Comparison of ENCODE assay signal across 24 mouse cellular contexts in the genomic region with DNA sequence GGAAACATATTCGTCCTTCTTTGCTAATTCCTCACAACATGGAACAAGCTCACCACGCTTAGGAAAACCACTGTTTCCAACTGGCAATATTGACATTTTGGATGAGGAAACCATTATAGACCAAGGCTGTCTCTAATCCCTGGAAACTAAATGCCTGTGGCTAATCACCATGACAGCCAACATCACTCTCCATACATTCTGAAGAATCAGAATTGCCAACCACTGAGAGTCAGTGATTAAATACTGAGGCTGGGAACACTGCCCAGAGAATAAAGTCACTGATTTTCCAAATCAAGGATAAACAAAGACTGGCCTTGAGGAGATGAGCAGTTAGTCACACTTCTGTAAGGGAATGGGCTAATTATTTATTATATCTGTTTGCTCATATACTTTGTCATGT.
DNase-seq lines count a peak whose midpoint lies in the region; ATAC-seq lines count a peak whose summit lies in the region.
"Had no signal": no experiment of that assay in that cellular context is flagged by ENCODE, and none has a peak within 500 bp of the region (broad histone marks: within the 10 kb centered on the region; RNA-seq: fewer than 3 reads in every experiment).

No protein-coding gene starts in this region.

- 66% methylated on average over 2 of the region's 2 CpGs for WGBS in embryonic facial prominence, embryonic 14.5 days
- 80% methylated on average over 2 of the region's 2 CpGs for WGBS in embryonic facial prominence, embryonic 10.5 days
- 52% methylated on average over 2 of the region's 2 CpGs for WGBS in neural tube, embryonic 14.5 days
- 55% methylated on average over 2 of the region's 2 CpGs for WGBS in neural tube, embryonic 15.5 days
- 50% methylated on average over 2 of the region's 2 CpGs for WGBS in hindbrain, embryonic 13.5 days

- no peak overlapping the region for H3K4me3 ChIP-seq in embryonic facial prominence, embryonic 14.5 days (ENCODE audit: low read depth, low read length)
- H3K4me3 ChIP-seq in embryonic facial prominence, embryonic 10.5 days: no peak overlapping the region
- H3K4me3 ChIP-seq in neural tube, embryonic 14.5 days (ENCODE audit: low read depth, low read length): no peak overlapping the region
- no peak overlapping the region for H3K4me3 ChIP-seq in neural tube, embryonic 15.5 days (replicated peaks)
- H3K4me3 ChIP-seq in hindbrain, embryonic 13.5 days: no peak overlapping the region
- H3K4me3 ChIP-seq: forebrain, embryonic 15.5 days; heart, adult 2 months; intestine, embryonic 15.5 days; kidney, embryonic 15.5 days; left cerebral cortex, adult 2 months; stomach, embryonic 15.5 days had no signal

- H3K36me3 ChIP-seq in embryonic facial prominence, embryonic 14.5 days (ENCODE audit: control insufficient read depth, insufficient read depth, low read length): no peaks in the 10 kb centered on the region
- H3K36me3 ChIP-seq in embryonic facial prominence, embryonic 10.5 days (replicated peaks): no peaks in the 10 kb centered on the region
- no peaks in the 10 kb centered on the region for H3K36me3 ChIP-seq in neural tube, embryonic 14.5 days (ENCODE audit: control insufficient read depth, insufficient read depth, low read length)
- no peaks in the 10 kb centered on the region for H3K36me3 ChIP-seq in neural tube, embryonic 15.5 days
- H3K36me3 ChIP-seq in hindbrain, embryonic 13.5 days: no peaks in the 10 kb centered on the region
- H3K36me3 ChIP-seq: forebrain, embryonic 15.5 days; intestine, embryonic 15.5 days; kidney, embryonic 15.5 days; stomach, embryonic 15.5 days had no signal

- no peaks in the 10 kb centered on the region for H3K9me3 ChIP-seq in embryonic facial prominence, embryonic 14.5 days (ENCODE audit: control insufficient read depth, low read length)
- H3K9me3 ChIP-seq in embryonic facial prominence, embryonic 10.5 days: no peaks in the 10 kb centered on the region
- H3K9me3 ChIP-seq in neural tube, embryonic 14.5 days (ENCODE audit: control insufficient read depth, low read length): no peaks in the 10 kb centered on the region
- no peaks in the 10 kb centered on the region for H3K9me3 ChIP-seq in neural tube, embryonic 15.5 days (replicated peaks)
- H3K9me3 ChIP-seq in hindbrain, embryonic 13.5 days: no peaks in the 10 kb centered on the region
- H3K9me3 ChIP-seq: forebrain, embryonic 15.5 days; intestine, embryonic 15.5 days; kidney, embryonic 15.5 days; stomach, embryonic 15.5 days had no signal

- no peak overlapping the region for H3K9ac ChIP-seq in embryonic facial prominence, embryonic 14.5 days (ENCODE audit: low read depth, low read length)
- H3K9ac ChIP-seq in neural tube, embryonic 14.5 days (replicated peaks; ENCODE audit: low read depth, low read length): no peak overlapping the region
- no peak overlapping the region for H3K9ac ChIP-seq in neural tube, embryonic 15.5 days (replicated peaks)
- no peak overlapping the region for H3K9ac ChIP-seq in hindbrain, embryonic 13.5 days
- H3K9ac ChIP-seq: forebrain, embryonic 15.5 days; intestine, embryonic 15.5 days; kidney, embryonic 15.5 days; liver, postnatal 0 days; stomach, embryonic 15.5 days had no signal

- H3K27me3 ChIP-seq in embryonic facial prominence, embryonic 14.5 days (replicated peaks; ENCODE audit: control insufficient read depth, insufficient read depth, low read length): no peaks in the 10 kb centered on the region
- no peaks in the 10 kb centered on the region for H3K27me3 ChIP-seq in embryonic facial prominence, embryonic 10.5 days (replicated peaks; ENCODE audit: low read depth, poor library complexity, severe bottlenecking)
- no peaks in the 10 kb centered on the region for H3K27me3 ChIP-seq in neural tube, embryonic 14.5 days (ENCODE audit: control insufficient read depth, insufficient read depth, low read length)
- H3K27me3 ChIP-seq in neural tube, embryonic 15.5 days (replicated peaks): no peaks in the 10 kb centered on the region
- no peaks in the 10 kb centered on the region for H3K27me3 ChIP-seq in hindbrain, embryonic 13.5 days
- H3K27me3 ChIP-seq: forebrain, embryonic 15.5 days; intestine, embryonic 15.5 days; kidney, embryonic 15.5 days; stomach, embryonic 15.5 days had no signal

- no peaks in the 10 kb centered on the region for H3K4me1 ChIP-seq in embryonic facial prominence, embryonic 14.5 days (ENCODE audit: control insufficient read depth, insufficient read depth, low read length)
- no peaks in the 10 kb centered on the region for H3K4me1 ChIP-seq in embryonic facial prominence, embryonic 10.5 days
- H3K4me1 ChIP-seq in neural tube, embryonic 14.5 days (ENCODE audit: control insufficient read depth, insufficient read depth, low read length): no peaks in the 10 kb centered on the region
- no peaks in the 10 kb centered on the region for H3K4me1 ChIP-seq in neural tube, embryonic 15.5 days
- H3K4me1 ChIP-seq in hindbrain, embryonic 13.5 days (replicated peaks): no peaks in the 10 kb centered on the region
- H3K4me1 ChIP-seq: forebrain, embryonic 15.5 days; intestine, embryonic 15.5 days; kidney, embryonic 15.5 days; stomach, embryonic 15.5 days had no signal

- H3K4me2 ChIP-seq in embryonic facial prominence, embryonic 14.5 days (ENCODE audit: low read depth, low read length): no peak overlapping the region
- H3K4me2 ChIP-seq in neural tube, embryonic 14.5 days (ENCODE audit: low read depth, low read length): no peak overlapping the region
- no peak overlapping the region for H3K4me2 ChIP-seq in neural tube, embryonic 15.5 days
- H3K4me2 ChIP-seq in hindbrain, embryonic 13.5 days: no peak overlapping the region
- H3K4me2 ChIP-seq: forebrain, embryonic 15.5 days; intestine, embryonic 15.5 days; kidney, embryonic 15.5 days; stomach, embryonic 15.5 days had no signal

- no peak for ATAC-seq in embryonic facial prominence, embryonic 14.5 days (ENCODE audit: low read depth)
- ATAC-seq in neural tube, embryonic 14.5 days (ENCODE audit: low read depth): peak; percentile 51
- ATAC-seq in neural tube, embryonic 15.5 days (ENCODE audit: low FRiP score): no peak; the same call in 1 of the 2 replicates
- ATAC-seq in hindbrain, embryonic 13.5 days (ENCODE audit: low FRiP score): peak; percentile 79; the same call in 1 of the 2 replicates
- no peak for ATAC-seq in megakaryocyte-erythroid progenitor cell, adult 5-6 weeks (replicated peaks; ENCODE audit: low FRiP score, low TSS enrichment, poor library complexity, severe bottlenecking)
- ATAC-seq: forebrain, embryonic 15.5 days; intestine, embryonic 15.5 days; liver, postnatal 0 days had no signal

- H3K27ac ChIP-seq in embryonic facial prominence, embryonic 14.5 days (replicated peaks; ENCODE audit: low read depth, low read length): no peak overlapping the region
- no peak overlapping the region for H3K27ac ChIP-seq in embryonic facial prominence, embryonic 10.5 days (replicated peaks)
- no peak overlapping the region for H3K27ac ChIP-seq in neural tube, embryonic 14.5 days (ENCODE audit: low read depth, low read length)
- H3K27ac ChIP-seq in neural tube, embryonic 15.5 days (replicated peaks): no peak overlapping the region
- H3K27ac ChIP-seq in hindbrain, embryonic 13.5 days: no peak overlapping the region
- H3K27ac ChIP-seq: forebrain, embryonic 15.5 days; heart, adult 2 months; intestine, embryonic 15.5 days; kidney, embryonic 15.5 days; left cerebral cortex, adult 2 months; stomach, embryonic 15.5 days had no signal

- DNase-seq in embryonic facial prominence, embryonic 14.5 days (ENCODE audit: low spot score): peak; percentile 45
- DNase-seq in embryonic facial prominence, embryonic 10.5 days (ENCODE audit: low spot score): no peak
- DNase-seq in lung, postnatal 14 days: no peak
- DNase-seq in urinary bladder, adult 2 months (ENCODE audit: low spot score): no peak
- DNase-seq: B cell, adult 2 months; cerebellum, adult 9-10 months; embryo, embryonic 11 days; gastrocnemius, postnatal 25 days; heart, adult 2 months; heart, postnatal 36 days; kidney, postnatal 4 days; layer of hippocampus, adult 9-11 months; left cerebral cortex, postnatal 4 days; liver, postnatal 0 days; retina, postnatal 1 day had no signal

Comparison
In these comparisons a context has a peak if more than half of its experiments do, and no peak if none do; other contexts are left out.
1. ATAC-seq: peak in neural tube, embryonic 14.5 days (single experiment) and hindbrain, embryonic 13.5 days (single experiment); none in embryonic facial prominence, embryonic 14.5 days (single experiment), neural tube, embryonic 15.5 days (single experiment) and megakaryocyte-erythroid progenitor cell, adult 5-6 weeks (single experiment).